Mouse (Mus musculus) hindbrain, embryonic 12.5 days (tissue): Measurements from ENCODE around the gene Zdhhc12. TPM values are rescaled to one million over a fixed set of nuclear protein-coding genes. Genes with fewer than 3 reads are reported as not detected.

ENCODE experiments used
- ATAC-seq: fragments of 200-750 bp; cut with Nextera tagmentation; 2 replicates; pipeline ENCODE4 v1.8.0; 2017; ENCODE audit warnings: moderate TSS enrichment; ENCODE audit not compliant: low FRiP score
- H3K27ac ChIP-seq: fragments of 300-500 bp; sonication (generic); 2 replicates; pipeline ENCODE4 v1.5.1; 2016; ENCODE audit warnings: mild to moderate bottlenecking
- H3K27me3 ChIP-seq: fragments of 300-500 bp; sonication (generic); 2 replicates; pipeline ENCODE4 v1.6.1; 2016; ENCODE audit warnings: mild to moderate bottlenecking
- H3K36me3 ChIP-seq: fragments of 300-500 bp; sonication (generic); 2 replicates; pipeline ENCODE4 v1.6.1; 2016; ENCODE audit warnings: mild to moderate bottlenecking
- H3K4me1 ChIP-seq: fragments of 300-500 bp; sonication (generic); 2 replicates; pipeline ENCODE4 v1.6.1; 2016
- H3K4me2 ChIP-seq: fragments of 300-500 bp; sonication (generic); replicated peaks from 2 replicates; pipeline ENCODE4 v1.6.1; 2016; ENCODE audit warnings: mild to moderate bottlenecking
- H3K4me3 ChIP-seq: fragments of 300-500 bp; sonication (generic); 2 replicates; pipeline ENCODE4 v1.5.1; 2016; ENCODE audit warnings: mild to moderate bottlenecking
- H3K9ac ChIP-seq: fragments of 300-500 bp; sonication (generic); 2 replicates; pipeline ENCODE4 v1.6.1; 2016; ENCODE audit warnings: mild to moderate bottlenecking, moderate library complexity
- H3K9me3 ChIP-seq: fragments of 300-500 bp; sonication (generic); replicated peaks from 2 replicates; pipeline ENCODE4 v1.6.1; 2016; ENCODE audit warnings: mild to moderate bottlenecking
- WGBS: fragments of 180-500 bp; shearing (Covaris S2); methylation state at CpG from one replicate; pipeline ENCODE4 v1.1.7; 2016; 5-methylcytosine and 5-hydroxymethylcytosine counted together
- polyA plus RNA-seq: library from polyadenylated mRNA; unstranded; fragments of >200 nt; fragmentation: Nextera tagmentation; extraction: Ambion mirVana; gene quantifications from 2 replicates; pipeline ENCODE4 v1.2.1, GENCODE M21; 2016

Zdhhc12 gene
- polyA plus RNA-seq, 1 experiment from 2014 or later, result 25.5 TPM

DNA sequence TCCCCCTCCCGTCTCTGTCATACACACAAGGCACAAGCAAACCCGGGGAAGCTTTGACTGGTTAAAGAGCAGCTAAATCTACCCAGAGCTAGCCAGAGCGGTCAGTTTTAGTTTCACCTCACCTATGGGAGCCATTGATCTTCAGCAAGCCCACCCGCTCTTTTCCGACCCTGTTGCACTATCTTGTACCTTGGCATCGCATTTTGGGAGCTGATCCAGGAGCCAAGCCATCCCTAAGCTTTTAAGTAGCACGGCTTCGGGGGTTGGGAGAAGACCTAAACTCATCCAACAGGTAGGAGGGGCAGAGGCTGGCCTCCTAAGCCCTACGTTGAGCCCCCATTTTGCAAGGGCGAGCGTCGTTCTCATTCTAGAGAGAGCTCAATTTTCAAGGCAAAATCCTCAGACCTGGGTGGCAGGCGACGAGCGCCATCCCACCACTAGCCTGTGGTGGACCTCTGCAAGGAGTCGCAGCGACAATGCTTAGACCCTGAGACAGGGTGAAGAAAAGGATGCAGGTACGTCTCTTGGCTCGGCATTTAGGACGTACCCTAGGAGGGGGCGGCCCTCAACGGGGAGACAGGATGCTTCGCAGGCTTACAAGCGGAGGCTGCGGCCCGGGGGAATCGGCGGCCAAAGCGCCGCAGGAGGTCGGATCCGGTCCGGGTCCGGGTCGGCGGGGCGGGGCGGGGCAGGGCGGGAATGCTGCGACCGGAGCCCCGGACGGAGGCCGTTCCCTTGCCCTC, 30.5 kb upstream of the Zdhhc12 start:
- peaks cover 41% of the 10 kb centered on the region for H3K4me1 ChIP-seq

DNA sequence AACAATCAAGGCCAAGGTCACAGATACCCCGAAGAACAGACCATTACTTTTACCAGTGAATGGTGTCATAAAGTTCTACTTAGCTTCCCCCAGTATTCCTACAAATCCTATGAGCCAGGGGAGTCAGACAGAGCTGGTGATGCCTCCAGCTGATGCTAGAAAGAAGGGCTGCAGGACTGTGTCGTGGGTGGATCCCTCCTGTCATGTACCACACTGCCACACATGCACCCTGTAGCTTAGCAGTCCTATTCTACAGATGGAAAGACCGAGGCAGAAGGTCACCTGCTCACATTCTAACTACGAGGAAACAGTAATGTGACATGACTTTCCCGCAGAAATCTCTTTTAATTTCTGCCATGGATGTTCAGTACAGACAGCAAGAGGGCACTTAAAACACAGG, 29.3 kb upstream of the Zdhhc12 start:
- H3K4me1 ChIP-seq, result peaks cover 42% of the 10 kb centered on the region
- WGBS, result 91% methylated on average over 5 of the region's 5 CpGs

More for the DNA sequence above, 30.5 kb upstream of the Zdhhc12 start:
- ATAC-seq, result peak; percentile 77
- Histone ChIP-seq H3K9me3 (no peaks in the 10 kb centered on the region), H3K4me2 (peak overlapping the region; percentile 93), H3K4me3 (peak overlapping the region; percentile 86), H3K36me3 (no peaks in the 10 kb centered on the region), H3K9ac (peak overlapping the region; percentile 92), H3K27me3 (no peaks in the 10 kb centered on the region), H3K27ac (peak overlapping the region; percentile 84)
- WGBS, result 1% methylated on average over 42 of the region's 44 CpGs

DNA sequence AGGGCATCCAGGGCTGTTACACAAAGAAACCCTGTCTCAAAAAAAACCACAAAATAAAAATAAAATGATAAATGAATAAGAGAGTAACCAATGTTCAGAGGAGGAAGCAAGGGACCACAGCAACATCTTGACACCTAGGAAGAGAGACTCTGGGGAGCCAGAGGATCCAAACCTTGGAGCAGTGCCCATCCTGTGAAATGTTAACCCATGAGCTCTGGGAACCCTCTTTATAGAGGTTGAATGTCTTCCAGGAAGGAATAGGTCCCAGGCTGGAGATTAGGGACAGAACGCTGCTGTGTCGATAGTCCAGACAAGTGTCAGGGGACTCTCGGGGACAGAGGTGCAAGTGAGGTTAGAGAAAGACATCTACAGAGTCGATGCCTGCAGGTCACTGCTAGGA, 26.8 kb upstream of the Zdhhc12 start:
- H3K36me3 ChIP-seq, result no peaks in the 10 kb centered on the region
- no peaks in the 10 kb centered on the region for H3K9me3 ChIP-seq
- peak overlapping the region; percentile 64; the same call in 1 of the 2 replicates for H3K27ac ChIP-seq
- peaks cover 42% of the 10 kb centered on the region for H3K4me1 ChIP-seq
- no peak for ATAC-seq
- no peaks in the 10 kb centered on the region for H3K27me3 ChIP-seq
- no peak overlapping the region; the same call in 1 of the 2 replicates for H3K9ac ChIP-seq
- no peak overlapping the region for H3K4me2 ChIP-seq
- WGBS, result 76% methylated on average over 4 of the region's 4 CpGs
- H3K4me3 ChIP-seq, result no peak overlapping the region

More for the DNA sequence above, 29.3 kb upstream of the Zdhhc12 start:
- H3K36me3 ChIP-seq, result no peaks in the 10 kb centered on the region
- no peak overlapping the region for H3K27ac ChIP-seq
- peak overlapping the region; percentile 93; the same call in 1 of the 2 replicates for H3K4me2 ChIP-seq
- no peaks in the 10 kb centered on the region for H3K9me3 ChIP-seq
- ATAC-seq, result no peak
- H3K9ac ChIP-seq, result no peak overlapping the region
- no peaks in the 10 kb centered on the region for H3K27me3 ChIP-seq
- H3K4me3 ChIP-seq, result no peak overlapping the region

DNA sequence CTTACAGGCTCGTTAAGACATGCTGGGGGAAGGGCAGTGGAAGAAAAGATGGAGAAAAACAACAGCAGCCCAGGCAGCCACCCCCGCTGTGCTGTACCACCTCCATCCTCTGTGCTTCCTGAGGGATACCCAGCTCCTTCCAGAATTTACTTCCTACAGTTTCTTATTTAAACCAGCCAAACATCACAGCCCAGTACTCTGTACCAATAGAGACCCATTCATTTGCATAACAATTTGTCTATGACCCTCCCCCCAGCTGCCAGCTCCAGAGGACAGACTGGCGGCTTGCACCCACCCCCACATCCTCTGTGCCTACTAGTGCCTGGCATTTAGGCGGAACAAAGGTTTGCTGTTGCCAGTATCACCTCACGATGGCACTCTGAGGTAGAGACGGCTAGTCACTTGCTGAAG, 26.2 kb upstream of the Zdhhc12 start:
- peaks cover 37% of the 10 kb centered on the region for H3K4me1 ChIP-seq
- 14% methylated on average over 6 of the region's 6 CpGs for WGBS
- ATAC-seq, result 0 out of 2 replicates have a peak, but pooled peaks have one; percentile 61
- H3K9me3 ChIP-seq, result no peaks in the 10 kb centered on the region
- H3K9ac ChIP-seq, result peak overlapping the region; percentile 27; the same call in 1 of the 2 replicates
- 0 out of 2 replicates have a peak overlapping the region, but pooled peaks have one; percentile 11 for H3K4me2 ChIP-seq
- 0 out of 2 replicates have a peak, but pooled peaks cover 4% of the 10 kb centered on the region for H3K36me3 ChIP-seq
- H3K27ac ChIP-seq, result peak overlapping the region; percentile 64
- H3K27me3 ChIP-seq, result no peaks in the 10 kb centered on the region
- no peak overlapping the region for H3K4me3 ChIP-seq

DNA sequence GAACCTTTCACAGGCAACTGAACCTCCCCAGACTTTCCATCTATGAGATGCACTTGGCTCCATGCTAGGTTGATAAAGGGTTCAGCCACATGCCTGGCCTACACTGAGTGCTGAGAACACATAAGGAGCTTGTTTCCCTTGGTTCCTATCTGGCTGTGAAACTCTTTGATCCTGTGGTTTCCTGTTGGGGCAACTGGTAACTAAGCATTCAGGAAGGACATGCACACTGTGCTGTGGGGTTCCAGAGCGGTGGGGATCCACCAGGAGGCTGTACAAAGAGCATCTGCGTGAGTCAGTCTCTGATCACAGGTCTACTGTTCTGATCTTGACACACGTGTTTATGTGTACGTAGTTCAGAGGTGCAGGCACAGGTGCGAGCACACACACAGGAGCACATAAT, 19.1 kb upstream of the Zdhhc12 start:
- Histone ChIP-seq H3K36me3 (peaks cover 59% of the 10 kb centered on the region), H3K4me3 (no peak overlapping the region), H3K27me3 (no peaks in the 10 kb centered on the region), H3K27ac (no peak overlapping the region), H3K4me1 (no peaks in the 10 kb centered on the region), H3K9ac (no peak overlapping the region), H3K9me3 (no peaks in the 10 kb centered on the region), H3K4me2 (no peak overlapping the region)
- WGBS, result 93% methylated on average over 5 of the region's 5 CpGs
- no peak for ATAC-seq

DNA sequence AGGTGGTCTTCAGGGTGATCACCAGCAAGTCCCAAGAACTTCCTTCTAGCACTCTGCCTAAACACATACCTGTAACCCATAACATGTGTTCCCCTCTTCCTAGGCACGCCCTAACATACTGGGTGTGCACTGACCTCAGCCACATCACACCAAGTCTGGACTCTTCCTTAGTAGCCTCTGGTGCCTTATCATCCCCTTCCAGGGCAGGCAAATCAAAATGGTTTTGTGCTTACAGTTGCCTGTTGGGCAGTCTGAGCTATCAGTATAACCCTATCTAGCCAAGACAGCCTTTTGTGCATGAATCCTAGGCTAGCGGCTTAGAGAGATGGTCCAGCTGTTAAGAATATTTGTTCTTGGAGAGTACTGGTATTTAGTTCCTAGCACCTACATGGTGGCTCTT, 18.1 kb upstream of the Zdhhc12 start:
- H3K9me3 ChIP-seq, result no peaks in the 10 kb centered on the region
- no peaks in the 10 kb centered on the region for H3K27me3 ChIP-seq
- ATAC-seq, result no peak
- H3K9ac ChIP-seq, result no peak overlapping the region
- WGBS, result 99% methylated on average over 2 of the region's 2 CpGs
- no peak overlapping the region for H3K27ac ChIP-seq
- H3K4me1 ChIP-seq, result no peaks in the 10 kb centered on the region
- no peak overlapping the region for H3K4me2 ChIP-seq
- no peak overlapping the region for H3K4me3 ChIP-seq
- H3K36me3 ChIP-seq, result peaks cover 68% of the 10 kb centered on the region

DNA sequence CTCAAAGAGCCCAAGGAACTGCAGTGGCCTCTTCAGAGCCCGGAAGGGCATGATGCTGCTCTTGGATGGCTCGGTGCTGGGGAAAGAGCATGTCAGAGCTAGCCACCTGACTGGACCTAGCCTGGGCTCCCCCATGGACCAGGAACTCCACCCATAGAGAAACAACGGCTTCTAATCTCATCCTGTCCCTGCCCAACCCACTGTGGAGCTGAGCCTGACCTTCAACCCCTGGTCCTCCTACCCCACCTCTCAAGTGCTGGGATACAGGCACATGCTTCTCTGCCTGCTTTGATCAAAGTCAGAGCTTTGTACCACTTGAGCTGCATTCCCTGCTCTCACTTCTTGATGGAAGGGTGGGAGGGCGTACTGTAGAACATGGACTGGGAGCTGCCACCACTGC, 14.8 kb upstream of the Zdhhc12 start:
- Histone ChIP-seq H3K27ac (no peak overlapping the region), H3K4me1 (no peaks in the 10 kb centered on the region), H3K4me2 (no peak overlapping the region), H3K9me3 (no peaks in the 10 kb centered on the region), H3K36me3 (peaks cover 86% of the 10 kb centered on the region), H3K9ac (no peak overlapping the region), H3K4me3 (no peak overlapping the region), H3K27me3 (no peaks in the 10 kb centered on the region)
- WGBS, result 95% methylated on average over 4 of the region's 4 CpGs
- no peak for ATAC-seq

DNA sequence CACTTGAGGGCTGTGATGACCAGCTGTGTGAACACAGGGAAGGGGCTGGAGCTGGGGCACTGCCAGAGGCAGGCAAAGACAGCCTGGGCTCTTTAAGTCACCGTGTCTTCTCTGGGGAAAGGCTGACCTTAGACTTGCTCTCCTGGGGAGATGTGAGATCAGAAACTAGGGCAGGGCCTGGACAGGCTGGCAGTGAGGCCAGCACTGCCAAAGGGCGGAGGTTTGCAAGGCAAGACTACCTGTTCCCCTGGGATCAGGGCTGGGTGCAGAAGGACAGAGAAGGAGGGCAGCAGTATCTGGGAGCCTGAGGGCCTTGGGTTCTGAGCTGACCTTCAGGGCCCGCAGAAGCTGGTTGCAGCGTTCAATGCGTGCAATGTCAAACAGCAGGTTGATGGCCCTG, 14.2 kb upstream of the Zdhhc12 start:
- no peak overlapping the region for H3K4me2 ChIP-seq
- H3K27me3 ChIP-seq, result no peaks in the 10 kb centered on the region
- H3K36me3 ChIP-seq, result peaks cover 86% of the 10 kb centered on the region
- no peaks in the 10 kb centered on the region for H3K9me3 ChIP-seq
- no peak overlapping the region for H3K4me3 ChIP-seq
- 89% methylated on average over 5 of the region's 5 CpGs for WGBS
- 0 out of 2 replicates have a peak overlapping the region, but pooled peaks have one; percentile 9 for H3K9ac ChIP-seq
- no peak overlapping the region for H3K27ac ChIP-seq
- no peak for ATAC-seq
- no peaks in the 10 kb centered on the region for H3K4me1 ChIP-seq

DNA sequence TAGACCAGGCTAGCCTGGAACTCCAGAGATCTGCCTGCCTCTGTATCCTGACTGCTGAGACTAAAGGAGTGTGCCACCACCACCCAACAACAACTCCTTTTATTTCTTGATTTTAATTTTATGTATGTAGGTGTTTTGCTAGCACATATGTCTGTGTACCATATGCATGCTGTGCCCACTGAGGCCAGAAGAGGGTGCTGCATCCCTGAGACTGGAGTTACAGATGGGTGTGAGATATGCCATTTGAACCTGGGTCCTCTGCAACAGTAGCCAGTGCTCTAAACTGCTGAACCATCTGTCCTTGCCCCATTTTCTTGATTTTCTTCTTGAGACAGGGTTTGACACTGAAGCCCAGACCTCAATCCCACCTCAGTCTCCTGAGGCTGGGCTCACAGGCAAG, 12.9 kb upstream of the Zdhhc12 start:
- no peaks in the 10 kb centered on the region for H3K4me1 ChIP-seq
- no peak overlapping the region for H3K4me3 ChIP-seq
- no peaks in the 10 kb centered on the region for H3K9me3 ChIP-seq
- H3K27me3 ChIP-seq, result no peaks in the 10 kb centered on the region
- no peak overlapping the region for H3K9ac ChIP-seq
- no peak for ATAC-seq
- H3K27ac ChIP-seq, result no peak overlapping the region
- peaks cover 90% of the 10 kb centered on the region for H3K36me3 ChIP-seq
- H3K4me2 ChIP-seq, result no peak overlapping the region

DNA sequence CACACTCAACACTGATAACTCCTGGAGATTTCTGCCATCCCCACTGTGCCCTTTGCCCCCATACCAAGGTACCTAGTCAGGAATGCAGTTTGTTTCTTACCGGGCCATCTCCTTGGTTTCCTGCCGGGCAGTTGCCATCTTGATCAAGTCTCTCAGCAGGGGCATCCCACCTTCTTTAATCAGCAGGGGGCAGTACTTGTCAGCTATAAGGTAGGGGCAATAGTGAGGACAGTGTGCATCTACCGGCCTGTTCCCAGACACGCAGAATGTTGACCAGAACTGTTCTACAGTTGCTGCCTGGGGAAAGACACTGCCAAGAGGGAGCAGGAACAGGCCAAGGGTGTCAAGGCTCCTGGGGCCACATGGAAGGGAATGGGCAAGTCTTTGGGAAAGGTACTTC, 6.8 kb upstream of the Zdhhc12 start:
- no peaks in the 10 kb centered on the region for H3K27me3 ChIP-seq
- no peak for ATAC-seq
- H3K9me3 ChIP-seq, result no peaks in the 10 kb centered on the region
- H3K9ac ChIP-seq, result no peak overlapping the region
- H3K4me2 ChIP-seq, result no peak overlapping the region
- H3K36me3 ChIP-seq, result peaks cover 85% of the 10 kb centered on the region
- H3K27ac ChIP-seq, result no peak overlapping the region
- no peak overlapping the region for H3K4me3 ChIP-seq
- no peaks in the 10 kb centered on the region for H3K4me1 ChIP-seq
- WGBS, result 70% methylated on average over 4 of the region's 4 CpGs

DNA sequence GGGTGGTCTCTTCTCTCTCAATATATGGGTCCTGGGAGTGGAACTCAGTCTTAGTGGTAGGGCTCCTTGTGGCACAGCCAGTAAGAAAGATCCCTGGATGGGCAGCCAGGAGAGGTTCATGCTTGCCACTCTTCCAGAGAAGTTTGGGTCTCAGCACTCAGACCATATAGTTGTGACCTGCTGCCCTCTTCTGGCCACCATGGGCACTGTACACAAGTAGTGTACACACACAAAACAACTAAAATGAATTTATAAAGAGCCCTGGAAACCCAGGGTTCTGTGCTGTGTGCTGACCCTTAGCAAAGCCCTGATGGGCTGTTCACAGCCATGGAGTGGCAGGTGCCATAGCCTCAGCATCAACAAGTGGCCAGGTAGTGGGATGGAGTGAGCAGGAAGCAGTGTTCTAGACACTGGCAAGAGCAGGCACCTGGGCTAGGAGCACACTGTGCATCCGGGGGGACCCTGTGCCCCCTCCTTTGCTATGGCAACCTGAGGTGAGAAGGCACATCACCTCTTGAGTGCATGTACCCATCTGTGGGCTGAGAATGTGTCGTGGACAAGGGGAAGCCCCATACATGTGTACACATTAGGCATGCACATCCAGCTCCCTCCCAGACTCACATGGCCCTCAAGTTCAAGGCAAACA, 2.6 kb upstream of the Zdhhc12 start:
- no peak overlapping the region for H3K4me2 ChIP-seq
- 87% methylated on average over 2 of the region's 2 CpGs for WGBS
- H3K27ac ChIP-seq, result no peak overlapping the region
- peaks cover 18% of the 10 kb centered on the region for H3K4me1 ChIP-seq
- no peaks in the 10 kb centered on the region for H3K9me3 ChIP-seq
- no peaks in the 10 kb centered on the region for H3K27me3 ChIP-seq
- H3K4me3 ChIP-seq, result no peak overlapping the region
- ATAC-seq, result no peak
- H3K9ac ChIP-seq, result no peak overlapping the region
- H3K36me3 ChIP-seq, result peaks cover 52% of the 10 kb centered on the region

DNA sequence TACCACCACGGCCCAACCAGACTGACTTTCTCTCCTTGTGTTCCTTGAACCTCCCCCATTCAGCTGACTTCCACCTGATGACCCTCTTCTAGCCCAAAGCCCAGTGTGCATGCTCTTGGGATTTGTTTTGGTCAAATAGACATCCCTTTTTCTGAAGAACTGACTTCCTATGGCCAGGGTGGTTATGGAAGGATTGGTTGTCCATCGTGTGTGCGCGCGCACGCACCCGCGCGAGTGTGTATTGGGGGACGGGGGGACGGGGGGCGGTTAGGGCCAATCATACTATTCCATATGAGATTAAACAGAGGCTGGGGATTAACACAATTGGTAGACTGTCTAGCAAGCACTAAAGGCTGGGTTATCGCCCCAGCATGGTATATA, 750 bp upstream of the Zdhhc12 start:
- ATAC-seq, result 0 out of 2 replicates have a peak, but pooled peaks have one; percentile 3
- 2% methylated on average over 13 of the region's 13 CpGs for WGBS
- peak overlapping the region; percentile 58 for H3K4me3 ChIP-seq
- H3K9me3 ChIP-seq, result no peaks in the 10 kb centered on the region
- peak overlapping the region; percentile 76 for H3K4me2 ChIP-seq
- peaks cover 40% of the 10 kb centered on the region for H3K36me3 ChIP-seq
- H3K4me1 ChIP-seq, result peaks cover 18% of the 10 kb centered on the region
- H3K27ac ChIP-seq, result 0 out of 2 replicates have a peak overlapping the region, but pooled peaks have one; percentile 40
- H3K27me3 ChIP-seq, result no peaks in the 10 kb centered on the region
- peak overlapping the region; percentile 71 for H3K9ac ChIP-seq
